Mouse (Mus musculus) left cerebral cortex, postnatal 25 days (tissue): ENCODE data around the gene Tll1. TPM values are rescaled to one million over a fixed set of nuclear protein-coding genes. Genes with fewer than 3 reads are reported as not detected.
A peak's percentile ranks its signal among the peaks of the same experiment; 100 is the strongest.
"Not testable (repeated sequence)": the region's sequence is repeated elsewhere in the genome, so short reads cannot be mapped to it uniquely, and the experiment has no call there.

Source experiments
- DNase-seq, 2 experiments: peaks; one replicate each; pipeline ENCODE4 v3.0.0; 2022; ENCODE audit warnings: low spot score in 2 of 2, mixed read lengths in 1 of 2
- intact Hi-C: fragments of 180-260 bp; cut with DNase I; formaldehyde crosslinking; loops from one replicate; pipeline ENCODE4 v1.15.1; 2025
- total RNA-seq, 2 experiments: library from RNA; stranded (reverse); gene quantifications; 2 replicates each; pipeline ENCODE4 v1.2.3; 2021

Tll1 gene
- total RNA-seq, 2 experiments from 2014 or later, result 2.1 to 4.1 TPM

- DNase-seq, result no peak
- intact Hi-C loops, result no loop called here
These were observed 98.9 kb downstream of the Tll1 start for GRCm38 (mm10) chr8:64107190-64107589.

- no peak for DNase-seq
- intact Hi-C loops, result no loop called here
These were observed 132.7 kb downstream of the Tll1 start for GRCm38 (mm10) chr8:64073396-64073795.

- intact Hi-C loops, result no loop called here
- no peak for DNase-seq
These were observed 146.2 kb downstream of the Tll1 start for GRCm38 (mm10) chr8:64059867-64060266.

- intact Hi-C loops, result no loop called here
- DNase-seq, result no peak
These were observed 148.5 kb downstream of the Tll1 start for GRCm38 (mm10) chr8:64057571-64057970.

- peak in 1 of 2 experiments; percentile 5 for DNase-seq
- intact Hi-C loops, result no loop called here
These were observed 157.5 kb downstream of the Tll1 start for GRCm38 (mm10) chr8:64048556-64048955.

- intact Hi-C loops, result no loop called here
- DNase-seq, result no peak
These were observed 158.0 kb downstream of the Tll1 start for GRCm38 (mm10) chr8:64047963-64048505.

- intact Hi-C loops, result no loop called here
- DNase-seq, result no peak
These were observed 164.7 kb downstream of the Tll1 start for GRCm38 (mm10) chr8:64041303-64041884.

- intact Hi-C loops, result no loop called here
- DNase-seq, result no peak
These were observed 175.2 kb downstream of the Tll1 start for GRCm38 (mm10) chr8:64030672-64031385.

- no peak for DNase-seq
These were observed 176.0 kb downstream of the Tll1 start for GRCm38 (mm10) chr8:64030081-64030480.

GRCm38 (mm10) chr8:64029525-64029924, 176.5 kb downstream of the Tll1 start:
- intact Hi-C loops, result no loop called here

More at GRCm38 (mm10) chr8:64030081-64030480, 176.0 kb downstream of the Tll1 start:
- intact Hi-C loops, result no loop called here

GRCm38 (mm10) chr8:64024359-64024758, 181.7 kb downstream of the Tll1 start:
- intact Hi-C loops, result no loop called here
- DNase-seq, result no peak

More at GRCm38 (mm10) chr8:64029525-64029924, 176.5 kb downstream of the Tll1 start:
- DNase-seq, result no peak

- DNase-seq, result peak in 1 of 2 experiments; percentile 27
- intact Hi-C loops, result loop anchor here (1.0 kb wide), 1 partner anchor 525 kb away; no protein-coding TSS in a partner anchor
These were observed 182.5 kb downstream of the Tll1 start for GRCm38 (mm10) chr8:64023579-64023978.

- intact Hi-C loops, result loop anchor here (1.0 kb wide), 1 partner anchor 525 kb away; no protein-coding TSS in a partner anchor
- DNase-seq, result no peak
These were observed 183.0 kb downstream of the Tll1 start for GRCm38 (mm10) chr8:64023027-64023426.

- intact Hi-C loops, DNase-seq: not testable (repeated sequence)
These were observed 235.3 kb downstream of the Tll1 start for GRCm38 (mm10) chr8:63970612-63971391.
